Mouse (Mus musculus) urinary bladder, adult 18-20 months (tissue): ENCODE results near the gene Gm8453.
"Not testable (repeated sequence)": the region's sequence is repeated elsewhere in the genome, so short reads cannot be mapped to it uniquely, and the experiment has no call there.

Experiments
- DNase-seq, 2 experiments: peaks; one replicate each; pipeline ENCODE4 v3.0.0; 2022; ENCODE audit warnings: low spot score in 2 of 2, mixed read lengths in 2 of 2

Gene Gm8453

GRCm38 (mm10) chr7:22229384-22229783, at the start of gene Gm8453:
Gene Gm8453 (minus strand): TSS chr7:22229484.
- DNase-seq, result not testable (repeated sequence)

GRCm38 (mm10) chr7:22201164-22201563, 28.1 kb downstream of the Gm8453 start, which contains the start of gene Gm8653:
Gene Gm8653 (minus strand): TSS chr7:22201264.
- not testable (repeated sequence) for DNase-seq

- not testable (repeated sequence) for DNase-seq
Observed at GRCm38 (mm10) chr7:22189077-22189476, 40.2 kb downstream of the Gm8453 start, which contains the start of gene Vmn1r143. Gene Vmn1r143 (plus strand): TSS chr7:22189377.
